Mouse (Mus musculus): ENCODE measurements around the gene Myo10.

DNA sequence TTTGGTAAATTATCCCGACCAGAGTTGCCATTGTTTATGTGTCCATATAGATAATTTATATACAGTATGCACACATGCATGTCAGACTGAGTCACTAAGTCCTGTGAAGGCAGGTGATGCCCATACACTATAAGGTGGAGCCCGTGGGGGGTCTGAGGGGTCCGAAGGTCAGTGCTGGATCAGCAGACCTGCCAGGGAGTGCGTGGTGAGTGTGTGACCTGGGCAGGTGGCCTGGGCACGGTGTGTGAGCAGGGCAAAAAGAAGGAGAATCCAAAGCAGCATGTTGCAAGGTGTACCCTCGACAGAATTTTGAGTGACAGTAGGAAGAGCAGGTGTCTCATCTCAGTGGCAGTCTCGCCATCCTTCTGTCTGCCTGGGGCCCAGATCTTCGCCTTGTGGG is 67.2 kb downstream of the Myo10 start:
- no peak for TF ChIP-seq POLR2A (IDR thresholded peaks at IDR 0.05; ENCODE audit: low read depth, low read length)
- no peak for TF ChIP-seq CTCF (IDR thresholded peaks at IDR 0.05; ENCODE audit: borderline replicate concordance, insufficient read depth, low read length)

Measured in embryonic fibroblast, embryonic 13.5 days (primary cell).